Mouse (Mus musculus): ENCODE data around the gene Pik3ip1. TPM values are rescaled to one million over a fixed set of nuclear protein-coding genes. Genes with fewer than 3 reads are reported as not detected.

Pik3ip1 gene
- polyA plus RNA-seq, 1 experiment from 2014 or later, result 8.8 TPM

- H3K36me3 ChIP-seq (ENCODE audit: control insufficient read depth, insufficient read depth, low read length), result peaks cover 15% of the 10 kb centered on the region
- H3K4me3 ChIP-seq (ENCODE audit: low read length), result no peak overlapping the region
- no peak for ATAC-seq
- H3K27me3 ChIP-seq (replicated peaks; ENCODE audit: control insufficient read depth, insufficient read depth, low read length), result no peaks in the 10 kb centered on the region
- WGBS, result 85% methylated on average over 10 of the region's 10 CpGs
- no peak overlapping the region for H3K9ac ChIP-seq (ENCODE audit: low read depth, low read length)
- H3K4me2 ChIP-seq (ENCODE audit: low read depth, low read length), result no peak overlapping the region
- no peaks in the 10 kb centered on the region for H3K9me3 ChIP-seq (ENCODE audit: control insufficient read depth, low read length)
- no peaks in the 10 kb centered on the region for H3K4me1 ChIP-seq (ENCODE audit: control insufficient read depth, insufficient read depth, low read length)
- H3K27ac ChIP-seq (ENCODE audit: low read length), result no peak overlapping the region
Observed at GRCm38 (mm10) chr11:3311586-3312347, 18.4 kb upstream of the Pik3ip1 start.

- WGBS, result 93% methylated on average over 1 of the region's 1 CpGs
- no peaks in the 10 kb centered on the region for H3K9me3 ChIP-seq (ENCODE audit: control insufficient read depth, low read length)
- H3K27ac ChIP-seq (ENCODE audit: low read length), result no peak overlapping the region
- no peaks in the 10 kb centered on the region for H3K4me1 ChIP-seq (ENCODE audit: control insufficient read depth, insufficient read depth, low read length)
- H3K36me3 ChIP-seq (ENCODE audit: control insufficient read depth, insufficient read depth, low read length), result peaks cover 9% of the 10 kb centered on the region; the same call in 1 of the 2 replicates
- no peak overlapping the region for H3K9ac ChIP-seq (ENCODE audit: low read depth, low read length)
- H3K4me3 ChIP-seq (ENCODE audit: low read length), result no peak overlapping the region
- no peaks in the 10 kb centered on the region for H3K27me3 ChIP-seq (replicated peaks; ENCODE audit: control insufficient read depth, insufficient read depth, low read length)
- ATAC-seq, result peak; percentile 49
- no peak overlapping the region for H3K4me2 ChIP-seq (ENCODE audit: low read depth, low read length)
Observed at GRCm38 (mm10) chr11:3313294-3313693, 16.9 kb upstream of the Pik3ip1 start.

GRCm38 (mm10) chr11:3314148-3314547 lies 16.1 kb upstream of the Pik3ip1 start:
- H3K27ac ChIP-seq (ENCODE audit: low read length), result no peak overlapping the region
- H3K9ac ChIP-seq (ENCODE audit: low read depth, low read length), result no peak overlapping the region
- peak; percentile 60 for ATAC-seq
- H3K4me3 ChIP-seq (ENCODE audit: low read length), result no peak overlapping the region
- peaks cover 5% of the 10 kb centered on the region; the same call in 1 of the 2 replicates for H3K36me3 ChIP-seq (ENCODE audit: control insufficient read depth, insufficient read depth, low read length)
- no peaks in the 10 kb centered on the region for H3K4me1 ChIP-seq (ENCODE audit: control insufficient read depth, insufficient read depth, low read length)
- no peak overlapping the region for H3K4me2 ChIP-seq (ENCODE audit: low read depth, low read length)
- no peaks in the 10 kb centered on the region for H3K9me3 ChIP-seq (ENCODE audit: control insufficient read depth, low read length)
- H3K27me3 ChIP-seq (replicated peaks; ENCODE audit: control insufficient read depth, insufficient read depth, low read length), result no peaks in the 10 kb centered on the region
- WGBS, result 26% methylated on average over 2 of the region's 2 CpGs

GRCm38 (mm10) chr11:3318286-3318685 lies 11.9 kb upstream of the Pik3ip1 start:
- Histone ChIP-seq H3K4me1 (ENCODE audit: control insufficient read depth, insufficient read depth, low read length) (no peaks in the 10 kb centered on the region), H3K4me2 (ENCODE audit: low read depth, low read length) (no peak overlapping the region), H3K27me3 (replicated peaks; ENCODE audit: control insufficient read depth, insufficient read depth, low read length) (no peaks in the 10 kb centered on the region), H3K4me3 (ENCODE audit: low read length) (no peak overlapping the region), H3K27ac (ENCODE audit: low read length) (no peak overlapping the region), H3K9ac (ENCODE audit: low read depth, low read length) (no peak overlapping the region), H3K9me3 (ENCODE audit: control insufficient read depth, low read length) (no peaks in the 10 kb centered on the region), H3K36me3 (ENCODE audit: control insufficient read depth, insufficient read depth, low read length) (no peaks in the 10 kb centered on the region)
- 90% methylated on average over 3 of the region's 3 CpGs for WGBS
- ATAC-seq, result no peak

GRCm38 (mm10) chr11:3328271-3328670 lies 1.9 kb upstream of the Pik3ip1 start:
- H3K27ac ChIP-seq (ENCODE audit: low read length), result no peak overlapping the region
- no peaks in the 10 kb centered on the region for H3K36me3 ChIP-seq (ENCODE audit: control insufficient read depth, insufficient read depth, low read length)
- H3K4me2 ChIP-seq (ENCODE audit: low read depth, low read length), result no peak overlapping the region
- 78% methylated on average over 5 of the region's 5 CpGs for WGBS
- no peak for ATAC-seq
- no peak overlapping the region for H3K9ac ChIP-seq (ENCODE audit: low read depth, low read length)
- no peaks in the 10 kb centered on the region for H3K27me3 ChIP-seq (replicated peaks; ENCODE audit: control insufficient read depth, insufficient read depth, low read length)
- no peak overlapping the region for H3K4me3 ChIP-seq (ENCODE audit: low read length)
- no peaks in the 10 kb centered on the region for H3K9me3 ChIP-seq (ENCODE audit: control insufficient read depth, low read length)
- H3K4me1 ChIP-seq (ENCODE audit: control insufficient read depth, insufficient read depth, low read length), result peaks cover 17% of the 10 kb centered on the region

- H3K9me3 ChIP-seq (ENCODE audit: control insufficient read depth, low read length), result no peaks in the 10 kb centered on the region
- H3K4me1 ChIP-seq (ENCODE audit: control insufficient read depth, insufficient read depth, low read length), result peaks cover 17% of the 10 kb centered on the region
- H3K4me3 ChIP-seq (ENCODE audit: low read length), result no peak overlapping the region
- WGBS, result 71% methylated on average over 11 of the region's 11 CpGs
- no peak overlapping the region for H3K9ac ChIP-seq (ENCODE audit: low read depth, low read length)
- ATAC-seq, result no peak
- H3K36me3 ChIP-seq (ENCODE audit: control insufficient read depth, insufficient read depth, low read length), result no peaks in the 10 kb centered on the region
- no peak overlapping the region for H3K27ac ChIP-seq (ENCODE audit: low read length)
- no peaks in the 10 kb centered on the region for H3K27me3 ChIP-seq (replicated peaks; ENCODE audit: control insufficient read depth, insufficient read depth, low read length)
- no peak overlapping the region for H3K4me2 ChIP-seq (ENCODE audit: low read depth, low read length)
Observed at GRCm38 (mm10) chr11:3328806-3329775, 1.1 kb upstream of the Pik3ip1 start.

- Histone ChIP-seq H3K4me1 (ENCODE audit: control insufficient read depth, insufficient read depth, low read length) (peaks cover 28% of the 10 kb centered on the region), H3K27ac (ENCODE audit: low read length) (peak overlapping the region; percentile 50), H3K27me3 (replicated peaks; ENCODE audit: control insufficient read depth, insufficient read depth, low read length) (no peaks in the 10 kb centered on the region), H3K9me3 (ENCODE audit: control insufficient read depth, low read length) (no peaks in the 10 kb centered on the region), H3K9ac (ENCODE audit: low read depth, low read length) (peak overlapping the region; percentile 58), H3K4me2 (ENCODE audit: low read depth, low read length) (peak overlapping the region; percentile 99), H3K4me3 (ENCODE audit: low read length) (peak overlapping the region; percentile 58), H3K36me3 (ENCODE audit: control insufficient read depth, insufficient read depth, low read length) (no peaks in the 10 kb centered on the region)
- ATAC-seq, result peak; percentile 12; the same call in 1 of the 2 replicates
- 2% methylated on average over 9 of the region's 9 CpGs for WGBS
Observed at GRCm38 (mm10) chr11:3330566-3330965, 365 bp downstream of the Pik3ip1 start.

- Histone ChIP-seq H3K9me3 (ENCODE audit: control insufficient read depth, low read length) (no peaks in the 10 kb centered on the region), H3K9ac (ENCODE audit: low read depth, low read length) (peak overlapping the region; percentile 58), H3K27ac (ENCODE audit: low read length) (peak overlapping the region; percentile 50), H3K36me3 (ENCODE audit: control insufficient read depth, insufficient read depth, low read length) (no peaks in the 10 kb centered on the region), H3K4me3 (ENCODE audit: low read length) (peak overlapping the region; percentile 58), H3K4me1 (ENCODE audit: control insufficient read depth, insufficient read depth, low read length) (peaks cover 33% of the 10 kb centered on the region), H3K27me3 (replicated peaks; ENCODE audit: control insufficient read depth, insufficient read depth, low read length) (no peaks in the 10 kb centered on the region), H3K4me2 (ENCODE audit: low read depth, low read length) (peak overlapping the region; percentile 99)
- no peak for ATAC-seq
- 5% methylated on average over 14 of the region's 14 CpGs for WGBS
Observed at GRCm38 (mm10) chr11:3330991-3331750, 970 bp downstream of the Pik3ip1 start.

Data from intestine, embryonic 16.5 days (tissue).